Mouse (Mus musculus): ENCODE measurements at regions not wholly inside any gene's neighbourhood (a gene's known extent, or its start where the extent isn't known, plus 50 kb on each side); places are given as distances from the start of the nearest gene placed in this dataset.

DNA sequence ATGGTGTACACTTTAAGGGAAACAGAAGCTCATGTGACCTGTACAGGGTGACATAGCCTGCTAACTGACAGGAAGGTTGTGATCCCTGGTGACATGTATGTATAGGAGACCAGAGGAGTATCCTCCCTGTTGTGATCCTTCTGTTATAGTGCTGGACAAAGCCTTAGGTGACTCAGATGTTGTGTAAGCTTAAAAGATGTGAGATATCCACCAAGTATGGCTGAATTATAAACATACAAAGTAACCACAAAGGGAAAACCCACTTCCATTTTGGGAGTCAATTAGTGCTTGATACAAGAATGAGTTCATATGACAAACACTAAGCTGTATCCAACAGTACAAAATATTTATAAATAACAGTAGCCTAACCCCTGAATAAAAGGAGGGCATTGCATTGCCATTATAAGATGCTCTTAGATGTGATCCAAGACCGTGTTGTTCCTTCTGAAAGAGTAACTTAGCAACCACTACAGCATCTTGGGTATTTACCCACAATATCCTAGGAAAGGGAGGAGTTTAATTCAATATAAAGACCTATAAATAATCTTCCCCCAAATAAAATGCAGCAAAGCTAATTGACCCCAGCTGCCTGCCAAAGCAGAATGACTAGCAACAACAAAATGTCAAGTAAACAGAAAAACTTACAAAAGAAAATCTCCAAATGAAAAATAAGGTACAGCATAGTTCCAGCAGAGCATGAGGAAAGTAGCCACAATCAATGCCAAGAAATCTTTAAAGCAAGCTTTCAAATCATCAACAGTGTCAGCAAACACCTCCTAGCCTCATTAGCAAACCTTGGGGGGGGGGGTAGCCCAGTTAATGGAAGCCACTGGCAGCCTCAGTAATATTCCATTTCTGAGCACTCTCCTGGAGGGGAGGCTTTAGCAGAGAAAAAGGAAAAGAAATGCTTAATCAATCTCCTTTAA lies 1339.6 kb downstream of the Zfp704 start:
- Histone ChIP-seq H3K4me3 (ENCODE audit: insufficient read depth in 1 of 2, low read depth in 2 of 2, low read length in 2 of 2) (no peak overlapping the region), H3K9ac (replicated peaks) (no peak overlapping the region), H3K27me3 (ENCODE audit: control insufficient read depth, insufficient read depth, low read length) (no peaks in the 10 kb centered on the region), H3K27ac (no peak overlapping the region), H3K4me1 (replicated peaks; ENCODE audit: control insufficient read depth in 2 of 2, insufficient read depth in 2 of 2, low read length in 1 of 2) (no peaks in the 10 kb centered on the region), H3K9me3 (ENCODE audit: control insufficient read depth, low read length) (no peaks in the 10 kb centered on the region), H3K36me3 (replicated peaks; ENCODE audit: control insufficient read depth, insufficient read depth, low read depth) (no peaks in the 10 kb centered on the region), H3K4me2 (ENCODE audit: low read depth) (no peak overlapping the region)
- 43% methylated on average over 1 of the region's 1 CpGs for WGBS (ENCODE audit: insufficient replicate concordance)
- no peak for TF ChIP-seq CTCF (IDR thresholded peaks at IDR 0.05; ENCODE audit: low read depth)
- DNase-seq (ENCODE audit: low read depth in 3 of 3, low spot score in 3 of 3) (no peak), ATAC-seq (ENCODE audit: insufficient read depth) (no peak)

DNA sequence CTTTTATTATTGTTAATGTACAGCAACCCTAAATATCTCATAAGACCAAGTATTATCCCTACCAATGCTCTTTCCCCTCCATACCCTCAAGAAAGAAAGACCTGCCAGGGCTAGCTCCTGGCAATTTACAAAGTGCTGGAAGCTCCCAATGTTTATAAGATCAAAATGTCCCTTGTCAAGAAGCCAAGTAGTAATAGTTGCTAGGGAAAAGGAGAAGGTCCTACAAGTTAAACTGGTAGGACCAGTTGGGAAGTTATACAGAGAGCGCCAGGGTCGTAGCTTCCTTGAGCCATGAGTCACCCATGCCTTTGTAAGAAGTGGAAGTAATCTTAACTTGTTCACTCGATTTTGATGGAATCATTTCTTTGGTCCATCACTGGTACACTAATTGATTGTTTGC lies 1344.1 kb downstream of the Zfp704 start:
- Histone ChIP-seq H3K27me3 (ENCODE audit: control insufficient read depth, insufficient read depth, low read length) (no peaks in the 10 kb centered on the region), H3K4me2 (ENCODE audit: low read depth) (no peak overlapping the region), H3K27ac (no peak overlapping the region), H3K9ac (replicated peaks) (no peak overlapping the region), H3K9me3 (ENCODE audit: control insufficient read depth, low read length) (no peaks in the 10 kb centered on the region), H3K4me1 (replicated peaks; ENCODE audit: control insufficient read depth in 2 of 2, insufficient read depth in 2 of 2, low read length in 1 of 2) (no peaks in the 10 kb centered on the region), H3K36me3 (replicated peaks; ENCODE audit: control insufficient read depth, insufficient read depth, low read depth) (no peaks in the 10 kb centered on the region), H3K4me3 (ENCODE audit: insufficient read depth in 1 of 2, low read depth in 2 of 2, low read length in 2 of 2) (no peak overlapping the region)
- no peak for TF ChIP-seq EP300 (IDR thresholded peaks at IDR 0.05; ENCODE audit: low read depth)
- no peak for TF ChIP-seq CTCF (IDR thresholded peaks at IDR 0.05; ENCODE audit: low read depth)
- WGBS (ENCODE audit: insufficient replicate concordance), result 61% methylated on average over 3 of the region's 3 CpGs
- ATAC-seq (ENCODE audit: insufficient read depth) (no peak), DNase-seq (ENCODE audit: low read depth in 3 of 3, low spot score in 3 of 3) (no peak)

GRCm38 (mm10) chr3:8264366-8265033 lies 1345.4 kb downstream of the Zfp704 start:
- H3K4me2 ChIP-seq (ENCODE audit: low read depth), result no peak overlapping the region
- ATAC-seq (ENCODE audit: insufficient read depth) (no peak), DNase-seq (ENCODE audit: low read depth in 3 of 3, low spot score in 3 of 3) (no peak)
- no peaks in the 10 kb centered on the region for H3K4me1 ChIP-seq (replicated peaks; ENCODE audit: control insufficient read depth in 2 of 2, insufficient read depth in 2 of 2, low read length in 1 of 2)
- no peaks in the 10 kb centered on the region for H3K9me3 ChIP-seq (ENCODE audit: control insufficient read depth, low read length)
- H3K36me3 ChIP-seq (replicated peaks; ENCODE audit: control insufficient read depth, insufficient read depth, low read depth), result no peaks in the 10 kb centered on the region
- no peak overlapping the region for H3K9ac ChIP-seq (replicated peaks)
- H3K4me3 ChIP-seq (ENCODE audit: insufficient read depth in 1 of 2, low read depth in 2 of 2, low read length in 2 of 2), result no peak overlapping the region
- TF ChIP-seq CTCF (IDR thresholded peaks at IDR 0.05; ENCODE audit: low read depth), result no peak
- no peak for TF ChIP-seq EP300 (IDR thresholded peaks at IDR 0.05; ENCODE audit: low read depth)
- no peak overlapping the region for H3K27ac ChIP-seq
- no peaks in the 10 kb centered on the region for H3K27me3 ChIP-seq (ENCODE audit: control insufficient read depth, insufficient read depth, low read length)
- WGBS (ENCODE audit: insufficient replicate concordance), result 50% methylated on average over 4 of the region's 4 CpGs

DNA sequence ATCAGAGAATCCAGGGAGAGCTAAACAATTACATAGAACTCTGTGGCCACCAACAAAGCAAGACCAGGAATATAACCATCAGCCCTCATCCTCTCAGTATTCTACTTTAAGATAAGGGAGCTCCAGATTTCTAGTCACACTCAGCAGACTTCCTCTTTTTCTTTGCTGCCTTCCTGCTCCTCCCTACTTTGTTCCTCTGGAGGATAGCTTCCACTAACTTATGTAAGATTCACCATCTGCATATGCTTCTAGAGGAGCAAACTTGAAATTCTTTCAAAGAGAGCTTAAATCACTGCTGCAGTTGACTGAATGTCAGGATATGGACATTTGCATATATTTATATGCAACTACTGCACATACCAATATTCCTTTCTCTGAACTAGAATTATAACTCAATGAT lies 1352.6 kb downstream of the Zfp704 start:
- no peak for ATAC-seq (ENCODE audit: insufficient read depth)

DNA sequence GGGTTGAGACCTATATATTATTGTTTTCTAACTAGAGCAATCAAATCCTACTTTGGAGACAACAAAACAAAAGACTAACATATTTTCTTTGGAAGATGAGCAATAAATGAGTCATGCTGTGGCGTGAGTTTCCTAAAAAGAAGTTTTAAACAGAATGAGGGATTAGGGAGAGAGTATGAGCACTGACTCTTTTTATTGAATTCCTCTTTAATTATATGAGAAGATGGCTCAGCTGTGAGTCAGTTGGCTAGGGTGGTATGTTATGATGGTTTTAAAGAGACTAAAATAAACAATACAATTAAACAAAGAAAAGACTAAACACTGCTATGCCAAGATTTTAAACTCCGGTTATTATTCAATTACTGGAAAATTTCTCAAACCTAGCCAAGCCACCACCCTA lies 1357.6 kb downstream of the Zfp704 start:
- no peaks in the 10 kb centered on the region for H3K27me3 ChIP-seq (ENCODE audit: control insufficient read depth, insufficient read depth, low read length)
- no peak overlapping the region for H3K27ac ChIP-seq
- no peaks in the 10 kb centered on the region for H3K36me3 ChIP-seq (replicated peaks; ENCODE audit: control insufficient read depth, insufficient read depth, low read depth)
- H3K9ac ChIP-seq (replicated peaks), result no peak overlapping the region
- H3K9me3 ChIP-seq (ENCODE audit: control insufficient read depth, low read length), result no peaks in the 10 kb centered on the region
- H3K4me2 ChIP-seq (ENCODE audit: low read depth), result no peak overlapping the region
- 65% methylated on average over 2 of the region's 2 CpGs for WGBS (ENCODE audit: insufficient replicate concordance)
- TF ChIP-seq CTCF (IDR thresholded peaks at IDR 0.05; ENCODE audit: low read depth), result no peak
- no peak for TF ChIP-seq EP300 (IDR thresholded peaks at IDR 0.05; ENCODE audit: low read depth)
- DNase-seq (ENCODE audit: low read depth in 3 of 3, low spot score in 3 of 3) (no peak), ATAC-seq (ENCODE audit: insufficient read depth) (no peak)
- H3K4me3 ChIP-seq (ENCODE audit: insufficient read depth in 1 of 2, low read depth in 2 of 2, low read length in 2 of 2), result no peak overlapping the region
- no peaks in the 10 kb centered on the region for H3K4me1 ChIP-seq (replicated peaks; ENCODE audit: control insufficient read depth in 2 of 2, insufficient read depth in 2 of 2, low read length in 1 of 2)

More for the DNA sequence above, 1352.6 kb downstream of the Zfp704 start:
- H3K36me3 ChIP-seq (replicated peaks; ENCODE audit: control insufficient read depth, insufficient read depth, low read depth), result no peaks in the 10 kb centered on the region
- H3K27me3 ChIP-seq (ENCODE audit: control insufficient read depth, insufficient read depth, low read length), result no peaks in the 10 kb centered on the region
- no peak overlapping the region for H3K4me2 ChIP-seq (ENCODE audit: low read depth)
- no peak overlapping the region for H3K4me3 ChIP-seq (ENCODE audit: insufficient read depth in 1 of 2, low read depth in 2 of 2, low read length in 2 of 2)
- H3K9me3 ChIP-seq (ENCODE audit: control insufficient read depth, low read length), result no peaks in the 10 kb centered on the region
- no peak for DNase-seq (ENCODE audit: low read depth in 3 of 3, low spot score in 3 of 3)
- H3K4me1 ChIP-seq (replicated peaks; ENCODE audit: control insufficient read depth in 2 of 2, insufficient read depth in 2 of 2, low read length in 1 of 2), result no peaks in the 10 kb centered on the region
- no peak overlapping the region for H3K9ac ChIP-seq (replicated peaks)
- no peak overlapping the region for H3K27ac ChIP-seq
- no peak for TF ChIP-seq CTCF (IDR thresholded peaks at IDR 0.05; ENCODE audit: low read depth)
